Mouse (Mus musculus) left cerebral cortex, postnatal 25 days (tissue): Measurements from ENCODE around the gene Nsun6. TPM values are rescaled to one million over a fixed set of nuclear protein-coding genes. Genes with fewer than 3 reads are reported as not detected.

ENCODE experiments used
- DNase-seq, 2 experiments: peaks; one replicate each; pipeline ENCODE4 v3.0.0; 2022; ENCODE audit warnings: low spot score in 2 of 2, mixed read lengths in 1 of 2
- intact Hi-C: fragments of 180-260 bp; cut with DNase I; formaldehyde crosslinking; loops from one replicate; pipeline ENCODE4 v1.15.1; 2025
- total RNA-seq, 2 experiments: library from RNA; stranded (reverse); gene quantifications; 2 replicates each; pipeline ENCODE4 v1.2.3; 2021

Nsun6 gene
- total RNA-seq, 2 experiments from 2014 or later: 9.8 to 10.9 TPM

DNA sequence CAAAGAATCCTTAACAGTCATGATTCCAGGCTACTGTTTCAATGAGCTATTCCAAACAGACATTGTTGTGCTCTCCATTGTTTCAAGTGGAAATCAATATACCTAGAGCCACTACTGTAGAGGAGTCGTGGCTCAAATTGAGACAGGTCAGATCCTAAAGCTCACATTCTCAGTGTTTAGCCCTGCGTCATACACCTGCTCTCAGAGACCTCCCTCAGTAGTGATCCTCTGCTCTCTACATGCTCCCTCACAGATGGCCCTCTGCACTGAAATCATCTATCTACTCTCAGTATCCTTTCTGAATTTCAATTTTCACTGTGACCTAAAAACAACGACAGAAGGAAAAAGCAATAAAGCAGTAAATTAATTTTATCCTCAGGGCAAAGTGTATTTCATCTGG is 47.3 kb downstream of the Nsun6 start:
- intact Hi-C loops: no loop called here
- no peak for DNase-seq

DNA sequence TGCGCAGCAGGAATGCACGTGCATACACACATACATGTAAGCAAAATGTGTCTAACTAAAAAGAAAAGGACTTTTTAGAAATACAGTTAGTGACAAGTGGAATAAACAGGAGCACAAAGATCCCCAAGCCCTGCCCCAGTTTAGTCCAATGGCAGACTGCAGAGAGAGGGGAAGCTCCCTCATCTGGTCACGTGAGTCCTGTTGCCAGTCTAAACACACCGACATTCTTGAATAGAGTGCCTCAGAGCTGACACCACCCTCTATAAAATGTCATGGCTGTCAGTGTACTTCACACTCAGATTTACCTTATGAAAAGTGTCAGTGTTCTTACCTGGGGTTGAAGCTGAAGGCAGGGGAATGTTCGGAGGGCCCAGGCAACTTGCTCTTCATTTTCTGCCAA is 57.0 kb downstream of the Nsun6 start:
- no peak for DNase-seq
- intact Hi-C loops: no loop called here

DNA sequence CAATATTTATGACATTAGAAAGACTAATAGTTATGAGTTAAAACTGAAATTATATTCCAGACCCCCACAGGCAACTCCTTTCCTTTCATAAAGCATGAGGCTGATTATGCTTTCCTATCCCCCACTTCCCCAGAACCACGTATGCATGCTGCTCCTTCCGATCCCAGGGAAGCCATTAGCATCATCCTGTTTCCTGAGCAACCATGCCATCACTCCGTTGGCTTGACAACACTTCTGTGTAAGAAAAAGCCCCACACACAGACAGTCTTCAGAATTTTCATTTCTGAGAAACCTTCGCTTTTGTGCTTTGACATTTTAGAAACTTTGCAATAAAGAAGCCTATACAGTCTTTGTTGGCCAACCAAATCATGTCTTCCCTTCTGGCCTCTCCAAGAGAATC is 58.8 kb downstream of the Nsun6 start:
- peak in 1 of 2 experiments; percentile 31 for DNase-seq
- intact Hi-C loops: no loop called here

DNA sequence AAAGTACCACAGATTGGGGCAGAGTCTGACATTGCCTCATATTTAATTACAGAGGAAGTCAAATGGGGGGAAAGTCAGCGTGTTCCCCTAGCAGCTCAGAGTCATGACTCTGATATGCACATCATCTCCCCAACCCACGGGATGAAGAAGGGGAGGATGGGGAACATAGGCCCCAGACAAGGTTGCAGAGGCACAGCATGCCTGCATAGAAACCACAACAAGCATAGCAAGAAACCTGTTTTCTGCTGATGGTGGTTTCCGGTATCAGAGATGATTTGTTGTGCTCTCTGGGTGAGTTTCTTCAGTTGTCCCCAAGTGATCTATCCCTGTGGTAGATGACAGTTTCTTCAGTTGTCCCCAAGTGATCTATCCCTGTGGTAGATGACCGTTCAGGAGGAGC is 62.3 kb downstream of the Nsun6 start:
- DNase-seq: no peak

GRCm38 (mm10) chr2:14989350-14989749 is 65.5 kb downstream of the Nsun6 start:
- intact Hi-C loops: no loop called here

More for the DNA sequence above, 62.3 kb downstream of the Nsun6 start:
- intact Hi-C loops: no loop called here

GRCm38 (mm10) chr2:14988451-14988850 is 66.4 kb downstream of the Nsun6 start:
- intact Hi-C loops: no loop called here
- peak in 1 of 2 experiments; percentile 7 for DNase-seq

More at GRCm38 (mm10) chr2:14989350-14989749, 65.5 kb downstream of the Nsun6 start:
- DNase-seq: no peak

DNA sequence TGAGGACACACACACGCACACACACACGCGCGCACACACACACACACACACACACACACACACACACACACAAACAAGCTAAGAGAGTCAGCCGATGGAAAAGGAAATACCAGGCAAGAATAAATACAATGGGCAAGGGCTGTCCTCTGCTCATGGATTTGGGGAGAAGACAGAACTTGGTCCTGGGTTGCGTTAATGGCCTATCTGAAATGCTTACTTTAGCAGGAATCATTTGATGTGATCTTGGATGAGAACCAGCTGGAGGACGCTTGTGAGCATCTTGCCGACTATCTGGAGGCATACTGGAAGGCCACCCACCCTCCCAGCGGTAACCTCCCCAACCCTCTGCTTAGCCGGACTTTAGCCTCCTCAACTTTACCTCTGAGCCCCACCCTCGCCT is 70.8 kb downstream of the Nsun6 start:
- intact Hi-C loops: no loop called here
- DNase-seq: no peak

DNA sequence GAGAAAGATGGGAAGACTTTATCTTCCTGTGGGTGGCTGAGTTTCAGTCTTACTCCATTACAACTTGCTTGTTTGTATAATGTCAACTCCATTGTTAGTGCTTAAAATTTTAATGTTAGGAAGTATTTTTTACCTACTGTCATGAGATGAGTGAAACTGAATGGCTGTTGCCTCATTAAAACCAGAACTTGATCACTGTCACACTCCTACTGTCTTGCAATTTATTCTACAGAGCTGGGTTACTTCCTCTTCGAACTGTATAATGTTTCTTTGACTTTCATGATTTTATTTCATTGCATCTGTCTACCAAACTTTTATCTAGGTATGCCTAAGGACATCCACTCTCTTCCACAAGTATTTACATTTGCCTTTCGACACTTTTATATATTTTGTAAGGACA is 93.4 kb downstream of the Nsun6 start:
- intact Hi-C loops: no loop called here
- no peak for DNase-seq

DNA sequence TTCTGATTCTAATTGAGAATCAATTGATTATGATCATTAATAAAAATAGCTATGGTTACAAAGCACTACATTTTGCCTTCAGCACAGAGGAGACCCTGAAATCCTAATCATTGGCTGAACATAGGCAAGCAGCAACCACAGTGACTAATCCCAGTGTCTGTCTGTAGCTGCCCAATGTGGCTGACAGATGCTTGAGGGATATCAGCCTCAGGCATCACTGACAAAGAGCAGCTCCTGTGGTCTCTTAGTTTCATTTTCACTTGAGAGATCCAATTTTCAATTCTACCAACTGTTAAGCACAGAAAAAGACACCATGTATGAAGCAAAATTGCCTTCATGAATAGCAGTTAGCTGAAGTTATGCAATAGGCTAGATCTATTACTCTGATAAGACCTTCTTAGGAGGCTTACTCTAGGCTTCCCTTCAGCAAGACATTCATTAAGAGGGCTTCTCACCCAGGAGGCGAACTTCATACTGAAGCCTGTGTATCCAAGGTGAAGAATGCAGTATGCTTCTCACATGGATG is 93.8 kb downstream of the Nsun6 start:
- DNase-seq: no peak
- intact Hi-C loops: no loop called here

- intact Hi-C loops: no loop called here
- DNase-seq: no peak
Observed at GRCm38 (mm10) chr2:14953090-14953489, 101.8 kb downstream of the Nsun6 start.

Other genes with a start within 250 kb of the Nsun6 start
- 10 to 100 TPM; 31.3 to 32.0 TPM for gene Arl5b, start 5.7 kb downstream of the Nsun6 start, total RNA-seq